Mouse (Mus musculus) lung, embryonic 16.5 days (tissue): Measurements from ENCODE around the gene Prpf40b. TPM values are rescaled to one million over a fixed set of nuclear protein-coding genes. Genes with fewer than 3 reads are reported as not detected.

Experiments
- ATAC-seq: fragments of 200-750 bp; cut with Nextera tagmentation; 2 replicates; pipeline ENCODE4 v1.8.0; 2017; ENCODE audit warnings: low read depth, mild to moderate bottlenecking, moderate library complexity
- H3K27ac ChIP-seq: fragments of 300-500 bp; sonication (generic); 2 replicates; pipeline ENCODE4 v1.5.1; 2014; ENCODE audit warnings: mild to moderate bottlenecking, control low read depth, low read length
- H3K27me3 ChIP-seq: fragments of 300-500 bp; sonication (generic); 2 replicates; pipeline ENCODE4 v1.6.1; 2014; ENCODE audit warnings: low read depth, low read length, mixed read lengths; ENCODE audit not compliant: control insufficient read depth, insufficient read depth
- H3K36me3 ChIP-seq: fragments of 300-500 bp; sonication (generic); 2 replicates; pipeline ENCODE4 v1.6.1; 2014; ENCODE audit warnings: low read length; ENCODE audit not compliant: control insufficient read depth, insufficient read depth
- H3K4me1 ChIP-seq: fragments of 300-500 bp; sonication (generic); replicated peaks from 2 replicates; pipeline ENCODE4 v1.6.1; 2014; ENCODE audit warnings: low read length, mixed read lengths; ENCODE audit not compliant: control insufficient read depth, insufficient read depth
- H3K4me2 ChIP-seq: fragments of 300-500 bp; sonication (generic); 2 replicates; pipeline ENCODE4 v1.6.1; 2014; ENCODE audit warnings: low read depth, low read length, control low read depth
- H3K4me3 ChIP-seq: fragments of 300-500 bp; sonication (generic); 2 replicates; pipeline ENCODE4 v1.5.1; 2014; ENCODE audit warnings: mild to moderate bottlenecking, low read length, control low read depth
- H3K9ac ChIP-seq: fragments of 300-500 bp; sonication (generic); 2 replicates; pipeline ENCODE4 v1.6.1; 2014; ENCODE audit warnings: low read length, control low read depth
- H3K9me3 ChIP-seq: fragments of 300-500 bp; sonication (generic); 2 replicates; pipeline ENCODE4 v1.6.1; 2016; ENCODE audit warnings: low read length; ENCODE audit not compliant: control insufficient read depth
- WGBS: fragments of 180-500 bp; shearing (Covaris S2); extraction: QIAGEN DNeasy Blood & Tissue Kit; methylation state at CpG from one replicate; pipeline ENCODE4 v1.1.7; 2014; 5-methylcytosine and 5-hydroxymethylcytosine counted together
- polyA plus RNA-seq: library from polyadenylated mRNA; unstranded; fragments of >200 nt; fragmentation: Nextera tagmentation; extraction: Ambion mirVana; gene quantifications from 2 replicates; pipeline ENCODE4 v1.2.1, GENCODE M21; 2015

The Prpf40b gene
- polyA plus RNA-seq, 1 experiment from 2014 or later, result 54.0 TPM

GRCm38 (mm10) chr15:99333676-99334065 lies 38.8 kb downstream of the Prpf40b start:
- Histone ChIP-seq H3K4me2 (peak overlapping the region; percentile 16; the same call in 1 of the 2 replicates), H3K27me3 (no peaks in the 10 kb centered on the region), H3K27ac (peak overlapping the region; percentile 99), H3K9me3 (no peaks in the 10 kb centered on the region), H3K4me1 (peaks cover 46% of the 10 kb centered on the region), H3K36me3 (no peaks in the 10 kb centered on the region), H3K4me3 (no peak overlapping the region), H3K9ac (peak overlapping the region; percentile 53)
- peak; percentile 27 for ATAC-seq
- WGBS, result 68% methylated on average over 3 of the region's 3 CpGs

GRCm38 (mm10) chr15:99334500-99334899 lies 39.6 kb downstream of the Prpf40b start:
- Histone ChIP-seq H3K9ac (no peak overlapping the region), H3K27ac (peak overlapping the region; percentile 99), H3K27me3 (no peaks in the 10 kb centered on the region), H3K4me3 (no peak overlapping the region), H3K4me1 (peaks cover 48% of the 10 kb centered on the region), H3K36me3 (no peaks in the 10 kb centered on the region), H3K9me3 (no peaks in the 10 kb centered on the region), H3K4me2 (no peak overlapping the region)
- no peak for ATAC-seq
- WGBS, result 51% methylated on average over 6 of the region's 6 CpGs

- Histone ChIP-seq H3K9ac (no peak overlapping the region), H3K4me1 (peaks cover 55% of the 10 kb centered on the region), H3K4me2 (no peak overlapping the region), H3K4me3 (no peak overlapping the region), H3K27ac (peak overlapping the region; percentile 36), H3K36me3 (no peaks in the 10 kb centered on the region), H3K9me3 (no peaks in the 10 kb centered on the region), H3K27me3 (no peaks in the 10 kb centered on the region)
- 49% methylated on average over 8 of the region's 8 CpGs for WGBS
- no peak for ATAC-seq
These were observed 41.0 kb downstream of the Prpf40b start for GRCm38 (mm10) chr15:99335801-99336320.

GRCm38 (mm10) chr15:99338916-99339315 lies 44.0 kb downstream of the Prpf40b start:
- Histone ChIP-seq H3K4me2 (no peak overlapping the region), H3K27ac (no peak overlapping the region), H3K4me1 (peaks cover 64% of the 10 kb centered on the region), H3K4me3 (no peak overlapping the region), H3K9me3 (no peaks in the 10 kb centered on the region), H3K27me3 (no peaks in the 10 kb centered on the region), H3K9ac (no peak overlapping the region), H3K36me3 (no peaks in the 10 kb centered on the region)
- WGBS, result 53% methylated on average over 2 of the region's 2 CpGs
- no peak for ATAC-seq

GRCm38 (mm10) chr15:99339669-99340068 lies 44.8 kb downstream of the Prpf40b start:
- H3K27me3 ChIP-seq, result no peaks in the 10 kb centered on the region
- no peak overlapping the region for H3K9ac ChIP-seq
- WGBS, result 23% methylated on average over 6 of the region's 6 CpGs
- no peaks in the 10 kb centered on the region for H3K9me3 ChIP-seq
- no peaks in the 10 kb centered on the region for H3K36me3 ChIP-seq
- H3K4me3 ChIP-seq, result no peak overlapping the region
- no peak overlapping the region for H3K27ac ChIP-seq
- ATAC-seq, result no peak
- H3K4me1 ChIP-seq, result peaks cover 64% of the 10 kb centered on the region
- no peak overlapping the region for H3K4me2 ChIP-seq

- H3K9me3 ChIP-seq, result no peaks in the 10 kb centered on the region
- no peak overlapping the region for H3K9ac ChIP-seq
- no peak overlapping the region for H3K4me2 ChIP-seq
- peaks cover 61% of the 10 kb centered on the region for H3K4me1 ChIP-seq
- WGBS, result 61% methylated on average over 3 of the region's 3 CpGs
- H3K36me3 ChIP-seq, result no peaks in the 10 kb centered on the region
- no peaks in the 10 kb centered on the region for H3K27me3 ChIP-seq
- H3K4me3 ChIP-seq, result no peak overlapping the region
- H3K27ac ChIP-seq, result no peak overlapping the region
- no peak for ATAC-seq
These were observed 46.2 kb downstream of the Prpf40b start for GRCm38 (mm10) chr15:99341102-99341501.

GRCm38 (mm10) chr15:99342194-99342981 lies 47.5 kb downstream of the Prpf40b start:
- H3K27ac ChIP-seq, result peak overlapping the region; percentile 92
- 41% methylated on average over 9 of the region's 9 CpGs for WGBS
- no peak overlapping the region for H3K4me3 ChIP-seq
- no peak for ATAC-seq
- H3K4me1 ChIP-seq, result peaks cover 59% of the 10 kb centered on the region
- H3K4me2 ChIP-seq, result no peak overlapping the region
- H3K36me3 ChIP-seq, result no peaks in the 10 kb centered on the region
- H3K27me3 ChIP-seq, result no peaks in the 10 kb centered on the region
- no peaks in the 10 kb centered on the region for H3K9me3 ChIP-seq
- H3K9ac ChIP-seq, result no peak overlapping the region

GRCm38 (mm10) chr15:99343414-99344147 lies 48.7 kb downstream of the Prpf40b start:
- H3K4me1 ChIP-seq, result peaks cover 59% of the 10 kb centered on the region
- H3K9me3 ChIP-seq, result no peaks in the 10 kb centered on the region
- H3K27me3 ChIP-seq, result no peaks in the 10 kb centered on the region
- no peak overlapping the region for H3K4me3 ChIP-seq
- H3K9ac ChIP-seq, result peak overlapping the region; percentile 42
- no peaks in the 10 kb centered on the region for H3K36me3 ChIP-seq
- ATAC-seq, result peak; percentile 76
- 20% methylated on average over 5 of the region's 5 CpGs for WGBS
- H3K27ac ChIP-seq, result peak overlapping the region; percentile 92
- H3K4me2 ChIP-seq, result peak overlapping the region; percentile 20; the same call in 1 of the 2 replicates
